Mouse (Mus musculus) left cerebral cortex, postnatal 25 days (tissue): ENCODE measurements around the gene Cyth3. TPM values are rescaled to one million over a fixed set of nuclear protein-coding genes. Genes with fewer than 3 reads are reported as not detected.

Experiments used
- DNase-seq, 2 experiments: peaks; one replicate each; pipeline ENCODE4 v3.0.0; 2022; ENCODE audit warnings: low spot score in 2 of 2, mixed read lengths in 1 of 2
- intact Hi-C: fragments of 180-260 bp; cut with DNase I; formaldehyde crosslinking; loops from one replicate; pipeline ENCODE4 v1.15.1; 2025
- total RNA-seq, 2 experiments: library from RNA; stranded (reverse); gene quantifications; 2 replicates each; pipeline ENCODE4 v1.2.3; 2021

The Cyth3 gene
- total RNA-seq, 2 experiments from 2014 or later, result 37.5 to 38.2 TPM

DNA sequence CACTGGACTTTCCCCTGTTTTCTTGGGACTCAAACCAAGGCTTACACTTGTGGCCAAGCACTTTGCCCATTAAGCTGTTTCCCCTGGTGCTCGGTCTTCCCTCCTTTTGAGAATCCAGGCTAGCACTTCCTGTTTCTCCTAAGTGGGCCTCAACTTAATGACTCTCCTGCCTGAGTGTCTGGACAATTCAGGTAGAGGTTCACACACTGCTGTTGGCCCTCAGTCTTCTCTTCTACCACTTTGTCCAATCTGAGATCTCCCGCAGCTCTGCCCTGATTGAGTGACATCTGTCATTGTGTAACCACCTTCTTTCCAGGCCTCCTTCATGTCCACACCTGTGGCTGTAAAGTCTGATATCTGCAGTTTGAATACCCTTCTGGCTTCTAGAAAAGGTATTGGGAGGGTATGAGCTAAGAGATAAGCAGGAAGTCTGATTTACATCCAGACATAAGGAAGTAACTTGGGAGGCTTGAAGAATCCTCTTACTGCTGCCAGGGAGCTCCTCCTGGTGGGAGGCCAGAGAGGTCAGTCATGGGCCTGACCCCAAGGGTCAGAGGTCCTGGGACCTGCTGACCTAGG lies 127.5 kb downstream of the Cyth3 start:
- DNase-seq, result no peak
- intact Hi-C loops, result no loop called here

DNA sequence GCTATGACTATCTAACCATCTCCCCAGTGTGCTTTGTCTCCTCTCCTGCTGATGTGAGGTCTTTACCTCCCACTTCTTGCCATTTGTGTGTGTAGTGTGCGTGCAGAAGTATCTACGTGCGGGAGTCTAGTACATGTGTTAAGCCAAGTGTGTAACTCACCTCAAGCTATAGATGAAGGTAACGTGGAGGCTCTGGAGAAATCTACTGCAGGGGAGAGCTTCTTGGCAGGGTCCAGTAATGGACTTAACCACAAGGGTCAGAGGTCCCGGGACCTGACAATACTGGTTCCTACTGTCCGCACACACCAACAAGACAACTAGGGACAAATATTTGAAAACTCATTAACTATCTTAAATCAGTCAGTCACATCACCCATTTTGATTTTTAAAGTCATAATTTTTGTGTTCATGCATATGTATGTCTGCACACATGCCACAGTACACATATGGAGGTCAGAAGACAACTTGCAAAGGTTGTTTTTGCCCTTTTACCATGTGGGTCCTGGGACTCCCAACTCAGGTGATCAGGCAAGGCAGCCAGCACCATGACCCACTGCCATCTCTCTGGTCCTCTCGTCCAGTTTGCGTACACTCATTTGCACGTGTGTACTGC lies 133.4 kb downstream of the Cyth3 start:
- intact Hi-C loops, result no loop called here
- DNase-seq, result no peak

DNA sequence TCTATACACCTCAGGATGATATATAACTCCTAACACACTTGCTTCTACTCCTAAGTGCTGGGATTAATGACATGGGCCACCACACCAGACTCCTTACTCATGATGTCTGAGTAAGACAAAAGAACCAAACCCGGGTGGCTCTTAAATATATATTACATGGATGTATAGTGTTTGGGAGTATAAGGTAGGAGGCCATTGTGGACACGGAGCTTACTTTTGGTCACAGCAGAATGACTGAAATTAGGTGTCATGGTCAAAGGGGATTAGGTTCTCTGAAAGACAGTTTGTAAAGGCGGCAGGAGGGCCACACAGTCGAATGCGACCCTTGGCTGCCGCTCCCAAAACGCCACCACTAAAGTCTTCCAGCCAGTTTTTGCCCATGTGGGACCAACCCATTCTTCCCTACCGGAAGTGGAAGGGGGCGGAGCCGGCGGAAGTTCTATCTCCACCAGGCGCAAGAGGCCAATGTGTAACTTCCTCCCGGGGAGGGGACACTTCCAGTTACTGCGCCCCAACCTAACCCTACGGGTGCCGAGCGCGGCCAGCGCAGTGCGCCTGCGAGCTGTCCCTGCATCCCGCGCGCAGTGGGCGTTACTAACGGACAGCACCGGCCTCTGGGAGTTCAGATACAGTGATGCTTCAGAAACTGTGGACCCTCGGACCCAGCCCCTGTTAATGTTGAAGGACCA lies 135.7 kb downstream of the Cyth3 start:
- DNase-seq, result peak; percentile 92 to 97
- intact Hi-C loops, result loop anchor here (1.0 kb wide), 1 partner anchor 26 kb away; the partner anchor contains the start of gene Usp42

DNA sequence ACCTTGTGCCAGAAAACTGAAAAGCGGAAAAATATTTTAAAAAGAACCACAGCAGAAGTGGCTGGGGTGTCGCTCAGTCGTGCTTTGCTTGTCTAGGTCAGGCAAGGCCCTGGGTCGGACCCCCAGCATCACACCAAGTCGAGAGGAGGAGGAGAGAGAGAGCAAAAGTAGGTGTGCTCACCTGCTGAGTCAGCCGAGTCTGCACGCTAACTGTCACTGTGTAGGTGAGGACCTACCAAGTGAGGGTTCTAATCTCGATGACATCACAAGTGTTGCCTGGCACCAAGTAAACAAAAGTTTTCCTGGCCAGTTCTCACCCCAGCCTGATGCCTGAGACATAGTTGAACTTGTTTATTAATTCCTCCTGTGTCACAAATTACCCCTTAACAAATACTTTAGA lies 137.3 kb downstream of the Cyth3 start:
- DNase-seq, result no peak
- intact Hi-C loops, result no loop called here

Other genes starting within 250 kb of the Cyth3 start
- gene Kdelr2, start 218.6 kb upstream of the Cyth3 start, total RNA-seq, result 10 to 100 TPM; 35.2 to 37.8 TPM
- 10 to 100 TPM; 26.4 to 32.7 TPM for gene Daglb, start 157.9 kb upstream of the Cyth3 start, total RNA-seq
- gene Rac1, start 94.4 kb upstream of the Cyth3 start, total RNA-seq, result 100 to 1,000 TPM; 354 to 378 TPM
- 10 to 100 TPM; 22.1 to 24.0 TPM for gene Usp42, start 109.8 kb downstream of the Cyth3 start, total RNA-seq
- gene Eif2ak1, start 195.3 kb downstream of the Cyth3 start, total RNA-seq, result 10 to 100 TPM; 45.9 TPM